Mouse (Mus musculus): ENCODE results near the gene Nat8f2. TPM values are rescaled to one million over a fixed set of nuclear protein-coding genes. Genes with fewer than 3 reads are reported as not detected.
"Not testable (repeated sequence)": the region's sequence is repeated elsewhere in the genome, so short reads cannot be mapped to it uniquely, and the experiment has no call there.

Gene Nat8f2
- polyA plus RNA-seq, 1 experiment from 2014 or later = not detected

- no peak overlapping the region for H3K27ac ChIP-seq (replicated peaks)
- 81% methylated on average over 7 of the region's 7 CpGs for WGBS
- no peaks in the 10 kb centered on the region for H3K9me3 ChIP-seq (ENCODE audit: control insufficient read depth, low read length)
- H3K4me1 ChIP-seq (replicated peaks; ENCODE audit: control insufficient read depth, insufficient read depth) = no peaks in the 10 kb centered on the region
- DNase-seq (ENCODE audit: low spot score) = no peak
- TF ChIP-seq EP300 (optimal IDR thresholded peaks at IDR 0.05) (no peak), CTCF (IDR thresholded peaks at IDR 0.05; ENCODE audit: low read depth) (no peak)
- H3K9ac ChIP-seq (ENCODE audit: low read length) = no peak overlapping the region
- no peak overlapping the region for H3K4me3 ChIP-seq (ENCODE audit: low read depth, low read length)
- H3K36me3 ChIP-seq (ENCODE audit: control insufficient read depth, insufficient read depth, low read length) = no peaks in the 10 kb centered on the region
- ATAC-seq (ENCODE audit: low FRiP score, low TSS enrichment) = no peak
- no peak overlapping the region for H3K4me2 ChIP-seq (replicated peaks; ENCODE audit: low read depth)
- H3K27me3 ChIP-seq (ENCODE audit: control insufficient read depth, insufficient read depth, low read length) = no peaks in the 10 kb centered on the region
Observed at GRCm38 (mm10) chr6:85851062-85851773, 17.7 kb downstream of the Nat8f2 start.

GRCm38 (mm10) chr6:85849240-85849639, 19.7 kb downstream of the Nat8f2 start:
- no peak for ATAC-seq (ENCODE audit: low FRiP score, low TSS enrichment)
- Histone ChIP-seq H3K4me1 (replicated peaks; ENCODE audit: control insufficient read depth, insufficient read depth) (no peaks in the 10 kb centered on the region), H3K36me3 (ENCODE audit: control insufficient read depth, insufficient read depth, low read length) (no peaks in the 10 kb centered on the region), H3K4me2 (replicated peaks; ENCODE audit: low read depth) (no peak overlapping the region), H3K9me3 (ENCODE audit: control insufficient read depth, low read length) (no peaks in the 10 kb centered on the region), H3K27me3 (ENCODE audit: control insufficient read depth, insufficient read depth, low read length) (no peaks in the 10 kb centered on the region), H3K27ac (replicated peaks) (no peak overlapping the region), H3K4me3 (ENCODE audit: low read depth, low read length) (no peak overlapping the region), H3K9ac (ENCODE audit: low read length) (no peak overlapping the region)
- 24% methylated on average over 2 of the region's 2 CpGs for WGBS
- DNase-seq (ENCODE audit: low spot score) = no peak
- no peak for TF ChIP-seq EP300 (optimal IDR thresholded peaks at IDR 0.05)

- no peaks in the 10 kb centered on the region for H3K4me1 ChIP-seq (replicated peaks; ENCODE audit: control insufficient read depth, insufficient read depth)
- 86% methylated on average over 4 of the region's 4 CpGs for WGBS
- no peak overlapping the region for H3K4me2 ChIP-seq (replicated peaks; ENCODE audit: low read depth)
- H3K9ac ChIP-seq (ENCODE audit: low read length) = no peak overlapping the region
- DNase-seq (ENCODE audit: low spot score) = no peak
- TF ChIP-seq EP300 (optimal IDR thresholded peaks at IDR 0.05) (no peak), CTCF (IDR thresholded peaks at IDR 0.05; ENCODE audit: low read depth) (no peak)
- H3K27me3 ChIP-seq (ENCODE audit: control insufficient read depth, insufficient read depth, low read length) = no peaks in the 10 kb centered on the region
- no peak overlapping the region for H3K4me3 ChIP-seq (ENCODE audit: low read depth, low read length)
- H3K36me3 ChIP-seq (ENCODE audit: control insufficient read depth, insufficient read depth, low read length) = no peaks in the 10 kb centered on the region
- H3K9me3 ChIP-seq (ENCODE audit: control insufficient read depth, low read length) = no peaks in the 10 kb centered on the region
- no peak for ATAC-seq (ENCODE audit: low FRiP score, low TSS enrichment)
- no peak overlapping the region for H3K27ac ChIP-seq (replicated peaks)
Observed at GRCm38 (mm10) chr6:85848140-85848539, 20.8 kb downstream of the Nat8f2 start.

GRCm38 (mm10) chr6:85846921-85847320, 22.0 kb downstream of the Nat8f2 start:
- Histone ChIP-seq H3K4me2 (replicated peaks; ENCODE audit: low read depth) (no peak overlapping the region), H3K36me3 (ENCODE audit: control insufficient read depth, insufficient read depth, low read length) (no peaks in the 10 kb centered on the region), H3K4me1 (replicated peaks; ENCODE audit: control insufficient read depth, insufficient read depth) (no peaks in the 10 kb centered on the region), H3K9me3 (ENCODE audit: control insufficient read depth, low read length) (no peaks in the 10 kb centered on the region), H3K27ac (replicated peaks) (no peak overlapping the region), H3K4me3 (ENCODE audit: low read depth, low read length) (no peak overlapping the region), H3K9ac (ENCODE audit: low read length) (no peak overlapping the region), H3K27me3 (ENCODE audit: control insufficient read depth, insufficient read depth, low read length) (no peaks in the 10 kb centered on the region)
- DNase-seq (ENCODE audit: low spot score) (no peak), ATAC-seq (ENCODE audit: low FRiP score, low TSS enrichment) (no peak)
- 15% methylated on average over 1 of the region's 1 CpGs for WGBS
- no peak for TF ChIP-seq CTCF (IDR thresholded peaks at IDR 0.05; ENCODE audit: low read depth)
- TF ChIP-seq EP300 (optimal IDR thresholded peaks at IDR 0.05) = no peak

GRCm38 (mm10) chr6:85843677-85844458, 25.1 kb downstream of the Nat8f2 start:
- 79% methylated on average over 25 of the region's 25 CpGs for WGBS

GRCm38 (mm10) chr6:85839982-85840381, 29.0 kb downstream of the Nat8f2 start:
- 43% methylated on average over 4 of the region's 4 CpGs for WGBS

More at GRCm38 (mm10) chr6:85843677-85844458, 25.1 kb downstream of the Nat8f2 start:
- not testable (repeated sequence) for DNase-seq (ENCODE audit: low spot score); H3K27me3 ChIP-seq (ENCODE audit: control insufficient read depth, insufficient read depth, low read length); H3K9me3 ChIP-seq (ENCODE audit: control insufficient read depth, low read length); ATAC-seq (ENCODE audit: low FRiP score, low TSS enrichment); H3K4me1 ChIP-seq (replicated peaks; ENCODE audit: control insufficient read depth, insufficient read depth); H3K4me3 ChIP-seq (ENCODE audit: low read depth, low read length); H3K27ac ChIP-seq (replicated peaks); H3K4me2 ChIP-seq (replicated peaks; ENCODE audit: low read depth); H3K9ac ChIP-seq (ENCODE audit: low read length); H3K36me3 ChIP-seq (ENCODE audit: control insufficient read depth, insufficient read depth, low read length)
- peak; percentile 18 for TF ChIP-seq CTCF (IDR thresholded peaks at IDR 0.05; ENCODE audit: low read depth)

More at GRCm38 (mm10) chr6:85839982-85840381, 29.0 kb downstream of the Nat8f2 start:
- Histone ChIP-seq H3K4me2 (replicated peaks; ENCODE audit: low read depth) (no peak overlapping the region), H3K36me3 (ENCODE audit: control insufficient read depth, insufficient read depth, low read length) (no peaks in the 10 kb centered on the region), H3K27me3 (ENCODE audit: control insufficient read depth, insufficient read depth, low read length) (no peaks in the 10 kb centered on the region), H3K9me3 (ENCODE audit: control insufficient read depth, low read length) (no peaks in the 10 kb centered on the region), H3K4me3 (ENCODE audit: low read depth, low read length) (no peak overlapping the region), H3K9ac (ENCODE audit: low read length) (no peak overlapping the region), H3K27ac (replicated peaks) (no peak overlapping the region), H3K4me1 (replicated peaks; ENCODE audit: control insufficient read depth, insufficient read depth) (no peaks in the 10 kb centered on the region)
- TF ChIP-seq EP300 (optimal IDR thresholded peaks at IDR 0.05) (no peak), CTCF (IDR thresholded peaks at IDR 0.05; ENCODE audit: low read depth) (no peak)
- no peak for DNase-seq (ENCODE audit: low spot score)
- no peak for ATAC-seq (ENCODE audit: low FRiP score, low TSS enrichment)

All from stomach, postnatal 0 days (tissue).